Mouse (Mus musculus): ENCODE measurements around the gene Dnah9.

Gene Dnah9

GRCm38 (mm10) chr11:66167801-66168651, at the start of gene Dnah9:
Gene Dnah9, minus strand, starts transcription at chr11:66168551.
- DNase-seq (ENCODE audit: low spot score): peak; percentile 78

GRCm38 (mm10) chr11:66188627-66189287, 20.4 kb upstream of the Dnah9 start:
- no peak for DNase-seq (ENCODE audit: low spot score)

GRCm38 (mm10) chr11:66188146-66188545, 19.8 kb upstream of the Dnah9 start:
- DNase-seq (ENCODE audit: low spot score): no peak

GRCm38 (mm10) chr11:66177781-66178180, 9.4 kb upstream of the Dnah9 start:
- no peak for DNase-seq (ENCODE audit: low spot score)

GRCm38 (mm10) chr11:66164022-66164421, 4.3 kb downstream of the Dnah9 start:
- no peak for DNase-seq (ENCODE audit: low spot score)

- DNase-seq (ENCODE audit: low spot score): no peak
These were observed 27.6 kb downstream of the Dnah9 start for GRCm38 (mm10) chr11:66140631-66141252.

GRCm38 (mm10) chr11:66134826-66135225, 33.5 kb downstream of the Dnah9 start:
- no peak for DNase-seq (ENCODE audit: low spot score)

GRCm38 (mm10) chr11:66126150-66126549, 42.2 kb downstream of the Dnah9 start:
- no peak for DNase-seq (ENCODE audit: low spot score)

GRCm38 (mm10) chr11:66124496-66124895, 43.9 kb downstream of the Dnah9 start:
- no peak for DNase-seq (ENCODE audit: low spot score)

GRCm38 (mm10) chr11:66122017-66122416, 46.3 kb downstream of the Dnah9 start:
- DNase-seq (ENCODE audit: low spot score): no peak

- no peak for DNase-seq (ENCODE audit: low spot score)
These were observed 84.6 kb downstream of the Dnah9 start for GRCm38 (mm10) chr11:66083663-66084254.

GRCm38 (mm10) chr11:66072921-66073320, 95.4 kb downstream of the Dnah9 start:
- peak; percentile 2 for DNase-seq (ENCODE audit: low spot score)

- DNase-seq (ENCODE audit: low spot score): no peak
These were observed 109.4 kb downstream of the Dnah9 start for GRCm38 (mm10) chr11:66058956-66059355.

- DNase-seq (ENCODE audit: low spot score): no peak
These were observed 117.1 kb downstream of the Dnah9 start for GRCm38 (mm10) chr11:66051294-66051693.

GRCm38 (mm10) chr11:66049146-66049545, 119.2 kb downstream of the Dnah9 start:
- DNase-seq (ENCODE audit: low spot score): no peak

- DNase-seq (ENCODE audit: low spot score): no peak
These were observed 121.7 kb downstream of the Dnah9 start for GRCm38 (mm10) chr11:66046594-66047193.

GRCm38 (mm10) chr11:66043635-66044034, 124.7 kb downstream of the Dnah9 start:
- DNase-seq (ENCODE audit: low spot score): no peak

- no peak for DNase-seq (ENCODE audit: low spot score)
These were observed 125.8 kb downstream of the Dnah9 start for GRCm38 (mm10) chr11:66042531-66042930.

- no peak for DNase-seq (ENCODE audit: low spot score)
These were observed 142.6 kb downstream of the Dnah9 start for GRCm38 (mm10) chr11:66025728-66026127.

GRCm38 (mm10) chr11:65975871-65976270, 192.5 kb downstream of the Dnah9 start:
- no peak for DNase-seq (ENCODE audit: low spot score)

- peak; percentile 11 for DNase-seq (ENCODE audit: low spot score)
These were observed 237.6 kb downstream of the Dnah9 start for GRCm38 (mm10) chr11:65930796-65931195.

- no peak for DNase-seq (ENCODE audit: low spot score)
These were observed 238.0 kb downstream of the Dnah9 start for GRCm38 (mm10) chr11:65930359-65930758.
